Mouse (Mus musculus) gastrocnemius, postnatal 14 days (tissue): ENCODE measurements around the gene Dnaja3. TPM values are rescaled to one million over a fixed set of nuclear protein-coding genes. Genes with fewer than 3 reads are reported as not detected.
A peak's percentile ranks its signal among the peaks of the same experiment; 100 is the strongest.

Experiments
- DNase-seq: peaks from one replicate; pipeline ENCODE4 v3.0.0; 2021; ENCODE audit warnings: mixed read lengths
- intact Hi-C: fragments of 180-260 bp; cut with DNase I; formaldehyde crosslinking; loops from one replicate; pipeline ENCODE4 v1.15.1; 2025; ENCODE audit warnings: low total_unique reads
- total RNA-seq, 2 experiments: library from RNA; stranded (reverse); gene quantifications; 2 replicates each; pipeline ENCODE4 v1.2.3; 2021

Gene Dnaja3
- total RNA-seq, 2 experiments from 2014 or later: 88.0 to 100 TPM

DNA sequence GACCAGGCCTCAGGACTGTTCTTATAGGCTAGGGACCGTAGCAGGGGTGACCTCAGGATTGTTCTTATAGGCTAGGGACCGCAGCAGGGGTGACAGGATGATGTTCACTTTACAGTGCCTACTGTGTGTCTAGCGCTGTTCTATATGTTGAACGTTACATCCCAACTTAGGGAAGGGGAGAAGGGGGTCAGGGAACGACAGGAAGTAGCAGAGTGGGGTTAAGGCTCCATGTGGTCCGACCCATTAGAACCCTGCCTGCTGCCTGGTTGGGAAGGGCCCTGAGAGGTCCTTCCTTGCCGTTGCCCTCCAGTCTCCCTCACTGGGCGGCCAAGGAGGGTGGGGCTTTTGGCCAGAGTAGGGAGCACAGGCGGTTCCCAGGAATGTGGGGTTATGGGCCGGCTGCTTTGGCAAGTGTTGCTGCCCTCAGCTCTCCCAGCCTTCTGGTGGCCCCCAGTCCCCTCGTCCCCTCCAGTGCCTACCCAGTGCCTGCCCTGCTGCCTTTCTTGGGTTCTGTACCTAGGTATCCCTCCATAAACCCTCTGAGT is 35.4 kb upstream of the Dnaja3 start:
- no peak for DNase-seq
- intact Hi-C loops: loop anchor here (10.0 kb wide), 2 partner anchors 110 to 290 kb away; no protein-coding TSS in a partner anchor

DNA sequence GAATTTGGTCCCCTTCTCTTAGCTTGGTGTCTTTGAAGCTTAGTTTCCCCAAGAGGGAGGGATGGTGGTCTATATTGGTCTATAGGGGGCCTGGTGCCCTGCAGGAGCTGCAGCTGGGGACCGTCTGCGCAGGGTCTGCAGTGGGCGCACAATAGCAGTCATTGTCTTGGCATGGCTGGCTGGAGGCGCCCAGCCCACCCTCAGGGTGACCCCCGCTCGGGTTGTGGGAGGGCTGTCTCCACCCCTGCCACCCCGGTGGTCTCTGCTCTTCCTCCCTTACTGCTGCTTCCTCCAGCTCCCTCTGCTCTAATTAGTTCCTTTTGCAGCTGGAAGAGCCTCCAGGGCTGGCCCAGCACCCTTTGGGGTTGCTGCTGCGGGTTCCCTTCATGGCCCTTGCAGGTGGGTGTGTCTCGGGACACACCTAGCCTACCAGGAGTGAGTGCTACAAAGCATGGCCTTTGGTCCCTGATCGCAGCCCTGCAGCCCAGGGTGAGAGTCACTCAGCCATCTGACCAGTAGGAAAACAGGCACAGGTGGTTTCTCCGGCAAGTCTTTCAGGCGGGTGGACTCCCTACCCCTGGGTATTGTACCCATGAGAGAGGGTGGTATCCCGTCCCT is 34.2 kb upstream of the Dnaja3 start:
- DNase-seq: no peak
- intact Hi-C loops: loop anchor here (2.0 to 10.0 kb wide), 4 partner anchors 39 to 291 kb away; no protein-coding TSS in a partner anchor

DNA sequence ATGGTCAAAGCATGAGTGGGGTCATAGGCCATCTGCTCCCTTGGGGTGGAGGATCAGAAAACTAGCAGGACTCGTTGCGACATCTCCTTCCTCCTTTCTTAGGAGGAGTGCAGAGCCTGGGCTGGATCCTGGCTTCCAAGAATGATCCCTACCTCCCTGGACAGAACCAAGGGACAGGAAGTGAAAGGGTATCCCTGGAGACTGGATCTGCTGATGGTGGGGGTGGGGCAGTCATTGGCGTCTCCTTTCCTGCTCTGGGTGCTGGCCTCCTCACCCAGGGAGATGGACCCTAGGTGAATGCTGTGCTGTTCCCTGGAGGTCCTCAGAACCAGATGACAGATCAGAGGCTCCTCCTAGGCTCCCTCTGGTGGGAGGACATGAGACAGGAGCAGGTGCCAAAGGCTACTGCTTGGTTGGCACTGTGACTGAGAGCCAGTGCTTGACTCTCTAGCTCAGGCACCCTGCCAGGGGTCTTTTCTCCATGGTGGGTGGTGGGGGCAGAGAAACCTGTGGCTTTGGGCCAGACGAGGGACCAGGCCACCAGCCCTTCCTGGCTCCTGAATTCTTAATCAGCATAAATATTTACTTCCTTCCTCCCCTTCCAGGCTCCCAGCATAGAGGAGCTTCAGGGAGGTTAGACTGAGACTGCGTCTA is 33.2 kb upstream of the Dnaja3 start:
- DNase-seq: peak; percentile 62
- intact Hi-C loops: loop anchor here (2.0 to 10.0 kb wide), 4 partner anchors 40 to 292 kb away; no protein-coding TSS in a partner anchor

DNA sequence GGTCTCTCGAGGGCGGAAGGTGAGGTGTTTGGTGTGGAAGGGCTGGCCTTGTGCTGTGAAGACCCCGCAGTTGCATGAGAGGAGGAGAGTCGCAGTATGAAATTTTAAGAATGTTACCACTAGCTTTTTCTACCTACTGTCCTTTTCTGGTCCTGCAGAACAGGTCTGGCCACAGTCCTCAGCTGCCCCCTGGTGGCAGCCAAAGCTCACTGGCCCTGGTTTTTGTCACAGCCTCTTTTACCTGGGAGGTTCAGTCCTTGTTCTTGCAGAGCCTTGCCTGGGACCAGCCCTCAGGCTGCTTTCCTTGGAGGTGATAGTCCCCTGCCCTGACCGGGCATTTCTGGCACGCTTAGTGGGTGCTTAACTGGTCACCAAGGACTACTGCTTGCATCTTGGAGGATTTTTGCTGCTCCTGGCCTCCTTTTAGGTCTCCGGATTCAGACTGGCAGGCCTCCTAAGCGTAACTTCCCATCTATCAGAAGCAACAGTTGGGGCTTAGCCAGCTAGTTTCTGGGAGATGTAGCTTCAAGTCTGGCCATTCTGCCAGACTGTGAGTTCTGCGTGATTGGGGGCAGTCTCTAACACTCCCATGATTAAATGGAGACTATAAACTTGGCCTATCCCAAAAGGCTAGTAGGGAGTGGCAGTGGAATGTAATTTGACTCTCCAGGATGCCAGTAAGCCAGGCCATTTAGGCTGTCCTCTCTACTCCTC is 31.8 kb upstream of the Dnaja3 start:
- intact Hi-C loops: loop anchor here (2.0 to 10.0 kb wide), 4 partner anchors 41 to 293 kb away; no protein-coding TSS in a partner anchor
- peak; percentile 81 for DNase-seq

DNA sequence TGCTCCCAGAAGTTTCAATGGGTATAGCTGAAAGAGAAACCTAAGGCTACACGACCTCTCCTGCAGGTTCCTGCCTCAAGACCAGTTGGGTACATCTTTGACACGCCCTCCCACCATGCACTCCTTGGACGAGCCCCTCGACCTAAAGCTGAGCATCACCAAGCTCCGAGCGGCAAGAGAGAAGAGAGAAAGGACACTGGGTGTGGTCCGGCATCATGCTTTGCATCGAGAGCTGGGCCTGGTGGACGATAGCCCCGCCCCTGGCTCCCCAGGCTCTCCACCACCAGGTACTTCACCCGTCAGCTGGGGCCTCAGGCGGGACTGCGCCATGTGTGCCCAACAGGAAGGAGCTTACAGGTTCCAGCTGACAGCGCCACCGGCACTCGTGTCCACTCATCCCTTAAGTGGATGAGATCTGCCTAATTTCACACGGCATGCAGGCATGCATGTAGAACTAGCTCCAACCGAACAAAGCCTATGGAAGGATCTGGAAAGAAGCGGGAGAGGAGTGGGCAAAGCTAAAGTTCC is 31.2 kb upstream of the Dnaja3 start:
- intact Hi-C loops: loop anchor here (5.0 to 10.0 kb wide), 3 partner anchors 56 to 294 kb away; no protein-coding TSS in a partner anchor
- no peak for DNase-seq

DNA sequence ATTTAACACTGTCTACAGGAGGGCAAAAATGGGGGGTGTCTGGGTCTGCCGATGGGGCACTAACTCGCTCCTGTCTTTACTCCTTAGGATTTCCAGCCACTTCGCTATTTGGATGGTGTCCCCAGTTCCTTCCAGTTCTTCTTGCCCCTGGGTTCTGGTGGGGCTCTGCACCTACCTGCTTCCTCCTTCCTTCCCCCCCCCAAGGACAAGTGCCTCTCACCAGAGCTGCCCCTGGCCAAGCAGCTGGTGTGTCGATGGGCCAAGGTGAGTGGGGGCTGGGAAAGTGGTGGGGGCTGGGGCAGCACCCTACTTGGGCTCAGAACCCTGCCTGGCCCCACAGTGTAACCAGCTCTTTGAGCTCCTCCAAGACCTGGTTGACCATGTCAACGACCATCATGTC is 28.6 kb upstream of the Dnaja3 start:
- no peak for DNase-seq
- intact Hi-C loops: no loop called here

DNA sequence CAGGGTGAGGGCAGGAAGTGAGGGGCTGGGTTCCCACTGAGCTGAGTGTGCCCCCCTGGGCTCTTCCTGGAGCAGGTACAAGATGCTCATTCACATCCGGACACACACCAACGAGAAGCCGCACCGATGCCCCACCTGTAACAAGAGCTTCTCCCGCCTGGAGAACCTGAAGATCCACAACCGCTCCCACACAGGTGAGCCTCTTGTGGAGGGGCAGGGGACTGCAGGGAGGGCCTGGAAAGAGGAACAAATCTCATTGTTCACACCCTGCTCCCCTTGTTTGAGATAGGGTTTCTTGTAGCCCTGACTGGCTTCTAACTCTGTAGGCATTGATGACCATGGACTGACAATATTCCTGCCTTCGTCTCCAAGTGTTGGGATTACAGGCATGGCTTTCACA is 28.1 kb upstream of the Dnaja3 start:
- intact Hi-C loops: no loop called here
- DNase-seq: no peak

DNA sequence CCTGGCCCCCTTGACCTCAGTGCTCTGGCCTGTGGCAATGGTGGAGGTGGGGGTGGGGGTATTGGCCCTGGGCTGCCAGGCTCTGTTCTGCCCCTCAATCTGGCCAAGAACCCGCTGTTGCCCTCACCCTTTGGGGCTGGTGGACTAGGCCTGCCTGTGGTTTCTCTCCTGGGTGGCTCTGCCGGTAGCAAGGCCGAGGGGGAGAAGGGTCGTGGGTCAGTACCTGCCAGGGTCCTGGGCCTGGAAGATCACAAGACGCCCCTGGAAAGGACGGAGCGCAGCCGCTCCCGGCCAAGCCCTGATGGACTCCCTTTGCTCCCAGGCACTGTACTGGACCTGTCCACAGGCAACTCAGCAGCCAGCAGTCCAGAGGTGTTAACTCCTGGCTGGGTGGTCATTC is 26.1 kb upstream of the Dnaja3 start:
- no peak for DNase-seq
- intact Hi-C loops: no loop called here

DNA sequence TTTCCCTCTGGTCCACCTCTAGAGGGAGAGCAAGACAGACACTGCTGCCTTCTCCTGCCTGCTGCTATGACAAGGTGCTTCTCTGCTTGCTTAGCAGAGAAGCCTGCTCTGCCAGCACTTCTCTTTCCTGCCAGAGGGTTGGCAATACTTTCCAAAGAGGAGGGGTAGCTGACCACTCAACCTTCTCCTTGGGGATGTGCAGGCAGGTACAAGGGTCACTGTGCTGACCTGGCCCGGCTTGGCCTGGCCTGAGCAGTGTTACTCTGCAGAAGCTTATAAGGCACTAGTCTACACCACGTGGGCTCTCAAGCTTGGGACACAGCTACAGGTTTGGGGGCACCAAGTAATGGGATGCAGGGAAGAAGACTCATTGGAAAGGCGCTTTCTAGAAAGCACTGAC is 25.1 kb upstream of the Dnaja3 start:
- intact Hi-C loops: no loop called here
- no peak for DNase-seq

DNA sequence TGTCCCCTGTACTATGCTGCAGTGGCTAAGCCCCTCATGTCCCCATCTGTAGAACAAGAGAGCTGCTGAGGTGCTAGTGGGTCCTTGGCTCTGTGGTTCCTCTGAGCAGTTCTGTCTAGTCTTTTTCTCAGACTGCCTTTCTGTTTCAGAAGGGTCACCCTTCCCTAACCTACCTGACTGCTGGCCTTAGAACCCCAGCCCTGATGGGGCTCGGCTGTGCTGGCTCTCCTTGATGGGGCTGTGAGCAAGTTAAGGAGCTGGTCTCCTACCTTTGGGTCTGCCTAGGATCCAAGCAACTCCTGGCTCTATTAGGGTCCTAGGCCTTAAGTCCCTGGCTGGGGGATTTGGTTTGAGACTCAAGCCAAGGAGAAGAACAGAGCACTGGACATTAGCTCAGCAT is 24.5 kb upstream of the Dnaja3 start:
- no peak for DNase-seq
- intact Hi-C loops: no loop called here

DNA sequence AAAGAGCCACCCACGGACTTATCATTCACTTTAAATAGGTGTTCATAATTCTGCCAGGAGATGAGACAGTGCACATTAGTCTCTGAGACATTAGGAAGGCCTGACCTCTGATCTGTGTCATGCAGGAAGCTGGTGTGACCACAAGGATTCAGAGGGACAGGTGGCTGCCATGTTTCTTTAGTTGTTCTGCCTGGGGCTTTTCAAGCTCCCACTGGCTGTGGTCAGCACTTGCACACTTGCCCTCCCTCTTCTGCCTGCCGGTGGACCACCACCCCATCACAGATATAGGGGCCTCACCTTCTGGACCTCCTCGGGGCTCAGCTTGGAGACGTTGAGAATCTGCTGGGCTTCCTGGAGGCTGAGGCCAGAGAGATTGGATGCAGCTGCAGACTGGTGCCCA is 23.0 kb upstream of the Dnaja3 start:
- DNase-seq: no peak
- intact Hi-C loops: no loop called here

DNA sequence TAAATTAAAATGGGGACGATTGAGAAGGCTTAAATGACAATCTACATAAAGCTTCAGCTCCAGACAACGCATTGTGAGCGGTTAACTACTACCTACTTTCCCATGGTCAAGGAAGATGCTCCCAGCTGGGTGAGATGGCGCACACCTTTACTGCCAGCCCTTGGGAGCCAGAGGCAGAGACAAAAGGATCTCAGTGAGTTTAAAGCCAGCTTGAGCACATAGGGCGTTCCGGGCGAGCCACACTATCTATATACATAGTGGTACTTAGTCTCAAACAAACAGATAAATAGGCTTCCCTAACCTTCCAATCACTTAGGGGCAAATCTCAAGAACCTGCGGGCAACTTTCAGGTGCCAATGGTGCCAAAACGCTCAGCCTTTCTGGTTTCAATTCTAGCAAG is 15.7 kb upstream of the Dnaja3 start:
- intact Hi-C loops: no loop called here
- no peak for DNase-seq

DNA sequence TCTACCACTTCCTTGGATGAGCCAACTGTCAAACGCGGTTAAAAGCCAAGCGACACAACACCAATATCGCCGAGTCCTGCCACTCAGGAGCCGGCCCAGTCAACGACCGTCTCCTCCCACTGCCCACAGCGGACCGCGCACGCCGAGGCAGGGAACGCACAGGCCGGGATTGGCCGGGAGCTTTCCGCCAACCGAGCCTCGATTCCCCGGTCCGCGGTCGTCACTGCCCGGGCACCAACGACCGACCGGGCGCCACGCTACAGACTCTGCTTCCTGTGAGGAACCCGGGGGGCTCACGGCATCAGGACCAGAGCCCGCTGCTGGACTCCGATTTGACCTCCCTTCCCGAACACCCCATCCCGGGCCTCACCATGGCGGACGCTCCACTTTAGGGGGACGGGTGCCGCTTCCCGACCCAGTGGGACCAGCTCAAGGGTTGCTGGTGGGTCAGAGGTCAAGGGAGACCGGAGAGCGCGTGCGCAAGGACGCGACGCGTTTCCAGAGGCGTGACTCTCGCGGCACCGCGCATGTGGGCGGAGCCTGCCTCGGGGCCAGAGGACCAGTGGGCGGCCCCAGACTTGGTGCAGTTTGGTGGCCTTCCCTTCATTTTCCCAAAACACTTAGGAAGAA is 15.2 kb upstream of the Dnaja3 start, which contains the start of gene Pam16:
Gene Pam16 (minus strand): TSS at position 508 of the 630 bp plus-strand sequence.
- peak; percentile 93 for DNase-seq
- intact Hi-C loops: no loop called here

DNA sequence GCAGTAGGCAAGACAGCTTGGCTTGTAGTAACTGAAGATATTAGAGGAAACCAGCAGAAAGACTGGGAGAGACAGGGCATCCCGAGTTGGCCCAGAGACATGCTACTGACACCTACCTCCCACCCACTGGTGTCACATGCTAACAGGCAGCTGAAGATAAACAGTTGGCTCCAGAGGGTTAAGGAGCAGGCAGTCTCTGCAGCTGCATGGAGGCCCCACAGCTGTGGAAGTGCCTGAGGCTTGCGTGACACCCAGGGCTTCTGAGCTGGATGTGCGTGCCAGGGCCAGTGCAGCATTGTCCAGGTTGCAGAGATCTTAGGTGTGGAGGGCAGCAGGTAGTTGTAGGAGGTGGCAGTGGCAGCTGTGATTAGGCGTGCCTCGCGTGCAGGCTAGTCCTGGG is 12.7 kb upstream of the Dnaja3 start:
- intact Hi-C loops: no loop called here
- no peak for DNase-seq

DNA sequence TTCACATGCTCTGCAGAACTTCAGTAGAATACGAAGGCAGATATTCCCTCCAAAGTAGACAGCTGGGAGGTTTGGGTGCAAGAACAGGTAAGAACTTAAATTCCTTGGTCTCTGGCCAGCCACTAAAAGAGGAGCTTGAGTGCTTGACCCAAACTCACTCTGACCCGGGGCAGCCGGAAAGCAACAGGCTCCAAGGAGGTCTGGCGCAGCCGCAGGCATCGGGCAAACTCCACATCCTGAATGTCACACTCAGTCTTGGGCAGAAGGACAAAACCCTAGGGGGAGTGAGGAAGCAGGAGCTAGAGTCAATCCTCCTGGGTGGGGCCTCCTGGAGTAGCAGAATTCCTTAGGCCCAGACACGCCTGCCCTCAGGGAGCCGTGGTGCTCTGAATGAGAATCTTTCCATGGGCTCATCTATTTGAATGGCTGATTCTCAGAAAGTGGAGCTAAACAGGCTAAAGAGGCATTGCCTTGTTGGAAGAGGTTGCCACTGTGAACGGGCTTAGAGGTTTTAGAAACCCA is 10.8 kb upstream of the Dnaja3 start:
- intact Hi-C loops: no loop called here

DNA sequence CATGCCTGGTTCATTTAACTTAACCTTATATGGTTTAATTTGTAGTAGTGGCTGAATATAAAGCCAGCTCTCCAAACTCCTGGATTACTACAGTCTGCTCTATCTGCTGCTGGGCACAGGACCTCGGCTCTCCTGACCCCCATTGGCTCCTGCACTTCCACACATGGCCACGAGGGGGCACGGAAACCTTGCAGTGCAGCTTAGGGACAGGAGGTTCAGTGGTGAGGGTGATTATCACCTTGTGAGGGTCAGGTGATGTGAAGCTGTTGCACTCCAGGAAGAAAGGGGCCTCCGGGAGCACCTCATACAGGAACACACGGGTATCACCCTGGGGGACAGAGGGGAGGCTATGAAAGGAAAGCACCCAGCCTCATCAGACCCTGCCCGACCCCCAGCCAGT is 9.8 kb upstream of the Dnaja3 start:
- intact Hi-C loops: loop anchor here (5.0 kb wide), 1 partner anchor 37 kb away; no protein-coding TSS in a partner anchor
- DNase-seq: peak; percentile 86

More for the DNA sequence above, 10.8 kb upstream of the Dnaja3 start:
- no peak for DNase-seq

DNA sequence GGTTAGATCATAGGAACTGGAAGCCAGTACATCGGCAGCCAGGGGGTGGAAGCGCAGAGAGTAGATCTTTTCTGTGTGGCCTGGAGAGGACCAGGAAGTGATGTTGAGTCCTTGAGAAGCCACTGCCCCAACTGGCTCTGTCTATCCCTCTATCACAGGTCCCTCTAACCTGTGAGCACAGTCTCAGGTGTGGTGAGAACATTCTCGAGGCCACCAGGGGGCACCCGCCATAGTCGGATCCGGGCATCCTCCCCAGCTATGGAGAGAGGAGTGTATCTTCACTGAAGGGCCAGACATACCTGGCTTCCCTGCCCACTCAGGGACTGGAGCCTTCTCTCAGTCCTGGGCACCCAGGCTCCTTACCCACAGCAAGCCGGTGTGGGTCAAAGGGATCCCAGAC is 7.7 kb upstream of the Dnaja3 start:
- intact Hi-C loops: loop anchor here (5.0 kb wide), 1 partner anchor 35 kb away; no protein-coding TSS in a partner anchor
- DNase-seq: no peak

DNA sequence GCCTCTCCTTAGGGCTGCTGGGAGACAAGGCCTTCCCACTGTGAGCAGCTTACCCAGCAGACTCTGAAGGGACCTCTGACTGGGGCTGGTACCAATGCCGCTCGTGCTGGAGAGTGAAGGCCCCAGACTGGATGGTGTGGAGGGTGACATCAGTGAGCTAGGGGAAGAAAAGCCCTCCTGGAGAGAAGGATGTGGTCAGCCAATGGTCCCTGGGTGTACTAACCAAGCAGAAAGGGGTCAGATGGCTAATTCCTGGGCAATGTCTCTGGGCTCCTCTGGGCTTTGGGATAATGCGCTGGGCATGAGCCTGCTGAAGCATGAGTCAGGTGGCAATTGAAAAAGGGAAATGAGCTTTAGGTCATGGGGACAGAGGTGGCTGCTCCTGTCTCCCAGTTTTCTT is 6.1 kb upstream of the Dnaja3 start:
- intact Hi-C loops: loop anchor here (5.0 kb wide), 1 partner anchor 34 kb away; no protein-coding TSS in a partner anchor
- no peak for DNase-seq

DNA sequence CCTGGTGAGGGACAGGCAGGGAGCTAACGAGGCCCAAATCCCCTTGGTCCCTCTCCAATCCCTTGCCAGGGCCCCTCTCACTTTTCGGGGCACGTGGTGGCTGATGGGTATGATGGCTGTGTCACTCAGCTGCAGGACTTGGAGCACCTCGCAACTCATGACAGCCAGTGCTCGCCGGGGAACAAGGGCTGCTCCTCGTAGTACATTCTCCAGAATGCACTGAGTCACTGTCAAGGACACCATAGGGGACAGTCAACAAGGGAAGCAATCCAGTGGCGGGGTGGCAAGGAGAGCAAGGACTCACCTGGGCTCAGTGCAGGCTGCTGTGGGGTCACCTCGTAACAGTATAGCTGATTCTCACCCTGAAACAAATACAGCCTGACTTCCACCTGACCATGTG is 5.1 kb upstream of the Dnaja3 start:
- intact Hi-C loops: loop anchor here (5.0 kb wide), 1 partner anchor 33 kb away; no protein-coding TSS in a partner anchor

More for the DNA sequence above, 5.1 kb upstream of the Dnaja3 start:
- no peak for DNase-seq
